Comparison of ENCODE assay signal across 15 mouse cellular contexts in the genomic region with DNA sequence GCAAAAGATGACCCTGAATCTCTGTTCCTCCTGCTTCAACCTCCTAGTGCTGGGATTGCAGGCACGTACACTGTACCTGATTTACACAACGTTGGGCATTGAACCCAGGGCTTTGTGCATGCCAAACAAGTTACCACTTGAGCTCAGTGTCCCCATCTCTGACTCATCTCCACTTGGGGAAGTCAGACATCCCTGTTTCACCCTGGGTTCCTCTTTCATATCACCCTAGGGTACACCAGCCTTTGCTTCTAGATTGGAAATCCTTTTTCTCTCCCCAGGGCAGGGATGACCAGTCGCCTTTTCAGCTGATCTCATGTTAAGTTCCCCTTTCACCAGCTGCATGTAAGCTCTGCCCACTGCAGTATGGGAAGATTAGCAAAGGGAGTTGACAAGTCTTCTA.
A peak's percentile ranks its signal among the peaks of the same experiment; 100 is the strongest.
DNase-seq lines count a peak whose midpoint lies in the region; ATAC-seq lines count a peak whose summit lies in the region.
"Had no signal": no experiment of that assay in that cellular context is flagged by ENCODE, and none has a peak within 500 bp of the region (broad histone marks: within the 10 kb centered on the region; RNA-seq: fewer than 3 reads in every experiment).

No protein-coding gene starts in this region.

- DNase-seq in adrenal gland, adult 2 months: peak; percentile 8
- no peak for DNase-seq in adrenal gland, postnatal 25 days
- no peak for DNase-seq in liver
- no peak for DNase-seq in testis, postnatal 10 days (ENCODE audit: low spot score)
- DNase-seq in thymus, postnatal 36 days: no peak
- DNase-seq: cerebellum, adult 18-20 months had no signal

- H3K9me3 ChIP-seq in liver, embryonic 16.5 days (replicated peaks; ENCODE audit: control insufficient read depth, low read length): no peaks in the 10 kb centered on the region
- H3K9me3 ChIP-seq: embryonic facial prominence, embryonic 15.5 days; forebrain, embryonic 15.5 days; hindbrain, embryonic 15.5 days; limb, embryonic 13.5 days had no signal

- 34% methylated on average over 3 of the region's 3 CpGs for WGBS in liver, embryonic 16.5 days (ENCODE audit: insufficient replicate concordance)

- no peaks in the 10 kb centered on the region for H3K36me3 ChIP-seq in liver, embryonic 16.5 days (ENCODE audit: control insufficient read depth, insufficient read depth)
- H3K36me3 ChIP-seq: embryonic facial prominence, embryonic 15.5 days; forebrain, embryonic 15.5 days; hindbrain, embryonic 15.5 days; limb, embryonic 13.5 days had no signal

- no peak overlapping the region for H3K9ac ChIP-seq in liver, embryonic 16.5 days (ENCODE audit: low read depth, low read length)
- H3K9ac ChIP-seq: embryonic facial prominence, embryonic 15.5 days; forebrain, embryonic 15.5 days; hindbrain, embryonic 15.5 days; limb, embryonic 13.5 days had no signal

- no peak overlapping the region for H3K4me2 ChIP-seq in liver, embryonic 16.5 days (ENCODE audit: low read depth, low read length)
- H3K4me2 ChIP-seq: embryonic facial prominence, embryonic 15.5 days; forebrain, embryonic 15.5 days; hindbrain, embryonic 15.5 days; limb, embryonic 13.5 days had no signal

- no peak overlapping the region for H3K4me3 ChIP-seq in liver, embryonic 16.5 days (ENCODE audit: low read depth, low read length)
- H3K4me3 ChIP-seq: embryonic facial prominence, embryonic 15.5 days; forebrain, embryonic 15.5 days; hindbrain, embryonic 15.5 days; limb, embryonic 13.5 days had no signal

- H3K4me1 ChIP-seq in liver, embryonic 16.5 days (ENCODE audit: control insufficient read depth, low read depth, low read length): no peaks in the 10 kb centered on the region
- H3K4me1 ChIP-seq: embryonic facial prominence, embryonic 15.5 days; forebrain, embryonic 15.5 days; hindbrain, embryonic 15.5 days; limb, embryonic 13.5 days had no signal

- H3K27ac ChIP-seq in liver, embryonic 16.5 days (ENCODE audit: low read length): no peak overlapping the region
- H3K27ac ChIP-seq: embryonic facial prominence, embryonic 15.5 days; forebrain, embryonic 15.5 days; hindbrain, embryonic 15.5 days; limb, embryonic 13.5 days had no signal

- no peaks in the 10 kb centered on the region for H3K27me3 ChIP-seq in liver, embryonic 16.5 days (ENCODE audit: control insufficient read depth, insufficient read depth, low read depth, low read length)
- H3K27me3 ChIP-seq: embryonic facial prominence, embryonic 15.5 days; forebrain, embryonic 15.5 days; hindbrain, embryonic 15.5 days; limb, embryonic 13.5 days; Patski had no signal

- ATAC-seq in liver, embryonic 16.5 days (ENCODE audit: low read depth): peak; percentile 54; the same call in 1 of the 2 replicates
- ATAC-seq in common myeloid progenitor, adult 5-6 weeks (replicated peaks; ENCODE audit: low read depth, poor library complexity, severe bottlenecking): peak; percentile 92
- peak; percentile 82 for ATAC-seq in monocyte, adult 5-6 weeks (replicated peaks; ENCODE audit: insufficient number of reproducible peaks, low FRiP score, low TSS enrichment, poor library complexity, severe bottlenecking)
- ATAC-seq: forebrain, embryonic 15.5 days; intestine, postnatal 0 days; Patski had no signal
